Mouse (Mus musculus) common myeloid progenitor, adult 5-6 weeks (primary cell): ENCODE results near the gene Nxpe3. TPM values are rescaled to one million over a fixed set of nuclear protein-coding genes. Genes with fewer than 3 reads are reported as not detected.
"Not testable (repeated sequence)": the region's sequence is repeated elsewhere in the genome, so short reads cannot be mapped to it uniquely, and the experiment has no call there.

Experiments used
- ATAC-seq: replicated peaks from 2 replicates; pipeline ENCODE4 v1.8.0; 2016; ENCODE audit warnings: low read depth, mild to moderate bottlenecking, moderate TSS enrichment, inconsistent platforms; ENCODE audit not compliant: poor library complexity, severe bottlenecking
- total RNA-seq: library from RNA; stranded (forward); fragments of 200-1000, 187-1606 nt; gene quantifications from 2 replicates; pipeline ENCODE4 v1.2.3, GENCODE M21; 2017

Nxpe3 gene
- total RNA-seq, 1 experiment from 2014 or later: 15.5 TPM

- peak; percentile 82 for ATAC-seq
Measured at GRCm38 (mm10) chr16:55838510-55839474, 56.3 kb downstream of the Nxpe3 start, which contains the start of gene Nfkbiz. Gene Nfkbiz, minus strand, starts transcription at chr16:55838899.

DNA sequence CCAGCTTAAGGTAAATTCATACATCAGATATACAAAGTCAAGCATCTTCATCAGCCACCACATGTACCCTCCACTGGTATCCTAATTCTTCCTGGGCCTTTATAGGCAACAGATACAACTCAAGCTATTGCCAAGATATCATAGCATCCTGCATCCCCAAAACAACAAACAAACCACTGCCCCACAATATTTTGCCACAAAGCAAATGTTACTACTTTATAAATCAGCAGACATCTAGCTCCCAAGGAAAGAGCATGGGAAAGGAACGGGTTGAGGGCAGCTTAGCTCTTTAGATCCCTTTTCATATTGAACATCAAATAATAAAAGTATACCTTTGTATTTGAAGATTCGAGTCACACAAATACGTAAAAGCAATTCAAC, 57.0 kb downstream of the Nxpe3 start:
- ATAC-seq: no peak

- ATAC-seq: not testable (repeated sequence)
Measured at GRCm38 (mm10) chr16:55837653-55838052, 57.4 kb downstream of the Nxpe3 start.

DNA sequence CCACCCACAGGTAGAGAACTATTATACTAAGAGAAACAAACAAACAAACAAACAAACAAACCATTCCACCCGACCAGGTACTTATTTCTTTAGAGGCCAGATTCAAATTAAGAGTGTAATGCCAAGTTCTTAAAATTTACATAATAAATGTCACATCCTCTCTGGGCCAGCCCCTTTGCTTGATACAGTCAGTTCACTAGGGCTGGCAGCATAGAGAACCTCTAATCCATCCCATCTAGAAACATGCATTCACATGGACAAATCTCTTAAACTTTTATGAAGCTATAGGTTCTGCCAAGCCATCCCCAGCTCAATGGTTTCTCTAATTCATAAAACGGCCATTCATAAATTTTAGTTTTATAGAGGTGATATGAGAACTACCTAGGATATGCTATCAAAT, 57.9 kb downstream of the Nxpe3 start:
- ATAC-seq: no peak

DNA sequence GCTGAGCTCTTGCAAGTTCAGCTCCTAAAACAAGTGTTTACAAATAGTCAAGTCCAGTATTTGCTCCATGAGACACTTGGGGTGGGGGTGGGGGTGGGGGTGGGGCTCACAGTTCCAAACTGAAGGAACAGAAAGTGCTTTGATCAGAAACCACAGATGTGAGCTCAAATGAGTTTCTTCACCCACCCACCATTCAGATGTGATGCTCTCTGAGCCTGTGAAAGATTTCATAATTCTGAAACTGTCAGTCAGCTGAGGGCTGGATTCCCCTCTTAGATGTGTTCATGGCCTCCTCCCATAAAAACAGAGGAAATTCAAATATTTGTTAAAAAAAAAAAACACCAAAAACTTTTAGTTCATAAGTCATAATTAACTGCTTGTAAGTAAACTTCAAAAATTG, 59.3 kb downstream of the Nxpe3 start:
- ATAC-seq: no peak

DNA sequence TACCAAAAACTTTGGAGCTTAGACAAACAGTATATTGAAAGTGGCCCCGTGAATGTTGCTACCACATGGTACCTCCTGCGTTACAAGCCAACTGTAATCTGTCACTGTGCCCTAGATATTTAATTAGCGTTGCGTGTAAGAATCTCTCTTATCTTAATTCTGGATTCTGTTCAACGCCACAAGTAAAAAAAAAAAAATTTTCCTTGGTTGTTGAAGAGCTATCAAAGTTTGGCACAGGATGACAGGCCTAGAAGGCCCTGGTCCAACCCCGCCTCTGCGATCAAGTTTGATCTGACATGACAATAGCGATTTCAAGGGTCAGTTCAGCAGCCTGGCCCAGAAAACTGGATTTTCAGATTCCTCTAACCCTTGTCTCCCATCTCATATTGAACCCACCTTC, 62.5 kb downstream of the Nxpe3 start:
- ATAC-seq: no peak

GRCm38 (mm10) chr16:55832040-55832439, 63.0 kb downstream of the Nxpe3 start:
- ATAC-seq: peak; percentile 44

DNA sequence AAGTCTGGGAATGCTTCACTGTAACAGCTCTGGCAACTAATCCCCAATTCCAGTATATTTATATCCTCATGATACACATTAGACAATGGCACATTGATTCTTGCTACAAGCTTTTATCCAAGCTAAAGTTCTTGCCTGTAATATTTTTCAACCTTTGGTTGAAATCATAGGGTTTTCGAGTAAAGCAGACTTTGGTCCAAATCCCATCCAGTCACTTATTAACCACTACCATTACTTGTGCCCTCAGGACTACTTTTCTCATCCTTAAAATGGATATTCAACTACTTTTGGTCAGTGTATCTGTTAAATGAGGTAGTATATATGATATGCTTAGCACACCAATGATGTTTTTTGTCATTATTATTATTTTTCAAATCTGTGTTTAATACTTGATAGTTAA, 63.6 kb downstream of the Nxpe3 start:
- ATAC-seq: no peak

DNA sequence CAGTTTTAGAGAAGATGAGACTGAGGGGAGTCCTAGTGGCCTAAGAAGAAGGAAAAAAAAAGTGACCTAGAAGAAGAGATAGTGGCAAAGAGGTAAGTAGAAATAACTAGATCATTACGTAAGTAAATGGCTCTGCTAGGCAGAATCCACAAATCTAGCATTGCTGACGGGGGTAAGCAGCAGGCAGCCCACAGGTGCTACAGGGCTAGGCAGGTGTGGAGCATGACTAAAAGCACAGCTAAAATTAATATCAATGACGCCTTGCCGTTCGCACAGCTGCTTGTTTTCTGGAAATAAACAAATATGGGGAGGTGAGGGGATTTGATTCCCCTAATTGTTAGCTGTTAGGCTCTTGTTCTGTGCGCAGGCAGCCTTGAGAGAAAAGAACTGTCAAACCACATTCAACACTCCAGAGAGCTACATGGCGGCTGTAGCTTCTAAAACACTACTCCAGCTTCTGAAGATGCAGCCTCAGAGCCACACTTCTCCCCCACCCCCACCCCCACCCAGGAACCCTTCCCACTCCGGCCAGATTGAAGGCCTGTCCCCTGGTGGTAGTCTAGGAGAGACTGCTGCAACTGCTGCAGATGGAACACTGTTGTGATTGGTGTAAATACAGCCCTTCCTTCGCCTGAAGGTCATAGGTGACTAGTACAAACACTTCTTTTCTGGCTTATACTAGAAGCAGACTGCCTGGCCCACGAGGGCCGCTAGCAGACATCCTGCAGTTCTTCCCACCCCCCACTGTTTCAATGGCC, 71.5 kb downstream of the Nxpe3 start:
- ATAC-seq: no peak

GRCm38 (mm10) chr16:55822741-55823397, 72.2 kb downstream of the Nxpe3 start:
- no peak for ATAC-seq

DNA sequence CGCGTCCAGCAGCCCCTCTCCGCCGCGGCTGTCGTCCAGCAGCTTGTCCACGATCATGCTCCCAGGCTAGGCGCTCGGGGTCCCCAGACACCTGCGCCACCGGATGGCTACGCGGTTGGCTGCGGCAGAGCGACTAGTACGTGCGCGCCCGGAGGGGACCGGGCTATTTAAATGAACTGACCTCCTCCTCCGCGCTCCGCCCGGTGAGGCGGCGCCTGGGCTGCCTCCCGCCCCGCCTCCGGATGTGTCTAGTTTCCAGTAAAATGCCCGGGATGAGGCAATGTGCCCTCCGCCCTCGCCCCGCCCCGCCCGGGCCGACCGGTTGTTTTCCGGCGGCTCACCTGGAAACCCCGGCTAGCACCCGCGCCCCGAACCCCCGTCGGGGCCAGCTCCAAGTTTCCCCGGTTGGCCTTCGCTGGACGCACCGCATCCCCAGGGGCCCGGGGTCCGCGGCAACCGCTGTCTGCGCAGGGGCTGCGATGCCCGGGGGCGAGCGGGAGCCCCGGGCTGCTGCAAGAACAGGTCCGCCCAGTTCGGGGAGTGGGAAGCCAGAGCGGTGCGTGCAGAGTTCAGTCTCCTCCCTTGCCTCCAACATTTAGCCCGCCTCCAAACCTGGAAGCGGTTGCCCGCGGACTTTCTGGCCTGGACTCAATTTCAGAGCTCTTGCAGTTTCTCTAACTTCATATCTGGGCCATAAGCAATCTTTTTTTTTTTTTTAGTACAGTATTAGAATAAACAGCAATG, 72.9 kb downstream of the Nxpe3 start:
- peak; percentile 82 for ATAC-seq

DNA sequence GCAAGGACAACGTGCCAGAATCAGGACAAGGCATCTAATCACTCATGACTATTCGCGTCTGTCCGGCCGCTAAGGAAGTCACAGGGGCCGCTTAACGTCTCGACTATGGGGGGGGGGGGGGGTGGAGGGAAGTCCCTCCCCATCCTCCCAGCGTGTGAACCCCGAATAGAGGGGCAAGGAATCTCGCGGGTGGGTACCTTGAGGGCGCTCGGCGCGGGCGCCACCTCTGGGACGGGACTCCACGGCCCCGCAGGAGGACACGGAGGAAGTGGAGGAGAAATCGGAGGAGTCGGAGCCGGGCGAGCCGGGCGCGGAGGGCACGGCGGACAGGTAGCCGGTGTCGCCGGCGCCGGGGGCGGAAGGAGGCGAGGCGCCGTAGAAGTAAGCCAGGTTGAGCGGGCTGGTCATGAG, 73.5 kb downstream of the Nxpe3 start:
- peak; percentile 1; the same call in 1 of the 2 replicates for ATAC-seq

DNA sequence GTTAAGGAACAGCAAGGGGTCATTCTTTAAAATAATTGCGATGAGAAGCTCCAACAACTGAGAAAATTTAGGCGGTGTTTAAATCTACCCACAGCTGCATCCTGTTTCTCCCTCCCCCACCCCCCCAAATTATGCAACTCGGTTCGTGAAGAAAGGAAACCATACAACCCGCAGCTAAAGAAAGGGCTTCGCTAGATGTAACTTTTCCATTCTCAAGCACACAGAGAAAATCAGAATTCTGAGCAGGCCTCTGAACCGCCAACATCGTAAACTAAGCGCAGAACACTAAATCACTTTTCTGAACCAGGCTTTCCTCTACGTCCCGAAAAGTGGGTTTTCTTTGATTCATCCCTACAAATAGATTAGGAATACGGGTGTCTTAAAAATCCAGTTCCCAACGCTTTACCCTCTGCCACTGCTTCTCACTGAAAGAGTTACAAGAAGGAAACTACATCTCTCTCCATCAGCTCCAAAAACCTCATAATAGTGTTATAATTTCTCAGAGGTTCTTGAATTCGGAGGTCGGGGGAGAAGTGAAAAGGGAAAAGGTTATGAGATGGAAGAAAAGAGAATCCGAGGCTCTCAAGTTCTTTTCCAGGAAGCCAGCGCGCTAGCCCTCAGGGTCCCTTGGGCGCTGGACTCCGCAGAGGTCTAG, 74.0 kb downstream of the Nxpe3 start:
- peak; percentile 44 for ATAC-seq

- ATAC-seq: no peak
Measured at GRCm38 (mm10) chr16:55820161-55820915, 74.7 kb downstream of the Nxpe3 start.

DNA sequence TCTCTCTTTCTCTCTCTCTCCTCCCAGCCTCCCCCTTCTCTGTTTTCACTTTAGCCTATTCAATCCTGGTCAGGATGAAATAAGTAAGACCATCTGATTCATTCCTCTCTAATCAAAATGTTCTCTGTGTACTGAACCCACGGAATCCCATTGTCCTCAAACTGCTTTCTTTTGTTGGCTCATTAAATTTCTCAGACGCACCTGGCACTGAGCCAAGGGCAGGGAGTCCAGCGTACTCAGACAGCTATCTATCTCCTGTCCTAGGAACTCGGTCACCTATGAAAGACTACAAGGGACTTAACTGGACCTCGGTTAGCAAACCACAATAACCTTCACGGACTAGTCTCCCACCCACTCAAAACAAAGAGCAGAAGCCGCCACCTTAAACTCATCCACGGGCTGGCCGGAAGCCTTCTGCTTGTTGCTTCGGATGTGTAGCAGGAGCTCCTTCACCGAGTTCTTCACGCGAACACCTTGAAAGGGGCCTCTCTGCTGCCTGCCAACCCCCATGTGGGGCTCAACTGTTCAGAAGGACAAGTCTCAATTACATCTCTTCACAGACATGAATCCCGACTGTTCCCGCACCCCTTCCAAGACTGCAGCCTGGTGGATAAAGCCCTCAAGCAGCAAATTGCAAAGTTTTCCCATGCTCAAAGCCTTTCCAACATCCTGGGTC, 75.8 kb downstream of the Nxpe3 start:
- ATAC-seq: no peak

- no peak for ATAC-seq
Measured at GRCm38 (mm10) chr16:55817717-55818515, 77.2 kb downstream of the Nxpe3 start.

DNA sequence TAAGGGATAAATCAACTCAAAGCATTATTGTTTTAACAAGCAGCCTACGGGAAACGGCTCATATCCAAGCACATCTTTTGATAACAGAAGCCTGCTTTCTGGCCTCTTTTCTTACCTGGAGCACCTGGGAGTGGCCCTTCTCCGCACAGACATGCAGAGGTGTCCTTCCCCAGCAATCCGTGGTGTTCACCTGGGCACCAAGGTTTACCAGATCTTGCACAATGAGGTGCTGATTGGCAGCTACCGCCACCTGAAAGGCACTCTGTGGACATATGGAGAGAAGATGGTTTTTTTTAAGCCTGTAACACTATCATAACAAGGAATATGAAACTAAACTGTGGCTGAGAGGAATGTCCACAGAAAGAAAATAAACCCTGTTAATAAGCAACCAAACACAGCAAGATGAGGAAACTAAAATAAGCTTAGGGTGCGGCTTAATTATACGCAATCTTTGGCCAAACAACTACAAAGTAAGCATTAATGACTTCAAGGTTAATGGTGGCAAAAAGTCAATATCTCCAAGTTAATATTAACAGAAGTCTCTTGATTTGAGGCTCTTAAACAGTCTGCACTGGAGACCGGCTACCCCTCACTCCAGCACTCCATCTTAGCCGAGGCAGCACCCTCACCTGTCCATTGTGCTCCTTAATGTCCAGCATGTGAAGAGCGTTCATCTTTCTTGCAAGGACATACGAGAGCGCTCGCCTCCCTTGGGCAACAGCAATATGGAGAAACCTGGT, 78.7 kb downstream of the Nxpe3 start:
- no peak for ATAC-seq
